Mouse (Mus musculus): ENCODE measurements at regions not wholly inside any gene's neighbourhood (a gene's known extent, or its start where the extent isn't known, plus 50 kb on each side); places are given as distances from the start of the nearest gene placed in this dataset.

- no peak for ATAC-seq (ENCODE audit: low FRiP score, low read depth)
- TF ChIP-seq POLR2A (IDR thresholded peaks at IDR 0.05; ENCODE audit: borderline replicate concordance, extremely low read depth, insufficient read depth, insufficient read length), result no peak
Measured at GRCm38 (mm10) chr5:38945903-38946686, 69.5 kb upstream of the Clnk start.

DNA sequence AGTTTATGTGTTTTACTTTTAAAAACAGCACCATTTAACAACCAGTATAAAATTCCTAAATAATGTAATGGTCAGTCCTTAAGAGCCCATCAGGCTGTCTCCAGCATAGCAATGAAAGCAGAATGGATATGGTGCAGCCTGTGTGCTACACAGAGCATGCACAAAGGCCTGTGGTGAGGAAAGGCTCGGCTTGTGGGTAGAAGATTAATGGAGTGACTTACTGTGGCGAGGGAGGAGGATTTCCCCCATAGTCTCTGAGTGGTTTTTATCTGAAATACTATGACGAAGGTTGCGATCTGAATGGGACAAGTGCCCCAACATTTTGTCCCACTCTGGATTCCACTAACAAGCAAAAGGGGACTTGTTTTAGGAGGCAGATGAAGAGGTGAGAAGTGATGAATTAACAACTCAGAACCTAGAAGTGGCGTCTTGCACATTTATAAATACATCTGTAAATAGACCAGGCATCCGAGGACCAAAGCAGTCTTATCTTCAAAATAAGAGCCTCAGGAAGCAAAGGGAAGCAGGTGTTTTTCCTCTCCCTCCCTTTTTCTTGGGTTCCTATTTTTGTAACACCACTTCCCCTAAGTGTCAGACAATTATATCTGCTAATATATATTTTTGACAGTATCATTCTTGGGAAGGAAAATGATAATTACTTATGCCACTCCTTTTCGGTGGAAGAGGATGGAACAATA, 55.9 kb upstream of the Clnk start:
- DNase-seq (ENCODE audit: low spot score) (no peak), ATAC-seq (ENCODE audit: low FRiP score, low read depth) (no peak)
- Histone ChIP-seq H3K36me3 (ENCODE audit: control insufficient read depth, insufficient read depth, low read length) (no peaks in the 10 kb centered on the region), H3K9me3 (ENCODE audit: control insufficient read depth, low read length) (no peaks in the 10 kb centered on the region), H3K4me2 (replicated peaks; ENCODE audit: low read depth, low read length, severe bottlenecking) (no peak overlapping the region), H3K27ac (replicated peaks; ENCODE audit: low read depth, low read length) (no peak overlapping the region), H3K27me3 (ENCODE audit: control insufficient read depth, insufficient read depth, low read length) (no peaks in the 10 kb centered on the region), H3K4me1 (ENCODE audit: control insufficient read depth, insufficient read depth, low read length) (no peaks in the 10 kb centered on the region), H3K4me3 (replicated peaks; ENCODE audit: low read length) (no peak overlapping the region), H3K9ac (ENCODE audit: low read depth, low read length, severe bottlenecking) (no peak overlapping the region)
- 57% methylated on average over 7 of the region's 7 CpGs for WGBS
- TF ChIP-seq POLR2A (IDR thresholded peaks at IDR 0.05; ENCODE audit: borderline replicate concordance, extremely low read depth, insufficient read depth, insufficient read length), result no peak

More at GRCm38 (mm10) chr5:38945903-38946686, 69.5 kb upstream of the Clnk start:
- H3K36me3 ChIP-seq (ENCODE audit: control insufficient read depth, insufficient read depth, low read length), result no peaks in the 10 kb centered on the region
- 75% methylated on average over 5 of the region's 5 CpGs for WGBS
- no peaks in the 10 kb centered on the region for H3K27me3 ChIP-seq (ENCODE audit: control insufficient read depth, insufficient read depth, low read length)
- no peaks in the 10 kb centered on the region for H3K9me3 ChIP-seq (ENCODE audit: control insufficient read depth, low read length)
- DNase-seq (ENCODE audit: low spot score), result no peak
- H3K9ac ChIP-seq (ENCODE audit: low read depth, low read length, severe bottlenecking), result no peak overlapping the region
- H3K4me1 ChIP-seq (ENCODE audit: control insufficient read depth, insufficient read depth, low read length), result peaks cover 7% of the 10 kb centered on the region; the same call in 1 of the 2 replicates
- H3K27ac ChIP-seq (replicated peaks; ENCODE audit: low read depth, low read length), result no peak overlapping the region
- H3K4me3 ChIP-seq (replicated peaks; ENCODE audit: low read length), result no peak overlapping the region
- H3K4me2 ChIP-seq (replicated peaks; ENCODE audit: low read depth, low read length, severe bottlenecking), result no peak overlapping the region

DNA sequence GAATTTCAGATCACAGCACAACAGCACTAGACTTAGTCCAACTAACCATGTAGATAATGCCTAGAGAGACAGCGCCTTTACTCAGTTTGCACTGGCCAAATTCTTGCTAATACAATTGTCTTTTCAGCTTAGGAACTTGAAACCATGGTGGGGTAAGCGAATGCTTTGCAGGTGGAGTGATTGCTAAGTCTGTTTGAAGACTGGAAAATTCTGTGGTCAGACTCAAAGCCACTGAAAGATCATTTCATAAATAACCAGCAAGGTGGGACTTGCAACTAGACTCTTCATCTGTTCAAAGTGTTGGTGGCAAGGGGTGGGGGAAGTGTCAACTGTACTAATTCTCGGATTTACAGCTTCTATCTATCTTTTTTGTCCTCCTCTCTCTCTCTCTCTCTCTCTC, 50.4 kb upstream of the Clnk start:
- WGBS, result 80% methylated on average over 3 of the region's 3 CpGs
- no peak for TF ChIP-seq POLR2A (IDR thresholded peaks at IDR 0.05; ENCODE audit: borderline replicate concordance, extremely low read depth, insufficient read depth, insufficient read length)

More for the DNA sequence above, 50.4 kb upstream of the Clnk start:
- DNase-seq (ENCODE audit: low spot score) (no peak), ATAC-seq (ENCODE audit: low FRiP score, low read depth) (no peak)
- Histone ChIP-seq H3K9ac (ENCODE audit: low read depth, low read length, severe bottlenecking) (no peak overlapping the region), H3K4me1 (ENCODE audit: control insufficient read depth, insufficient read depth, low read length) (no peaks in the 10 kb centered on the region), H3K36me3 (ENCODE audit: control insufficient read depth, insufficient read depth, low read length) (no peaks in the 10 kb centered on the region), H3K4me3 (replicated peaks; ENCODE audit: low read length) (no peak overlapping the region), H3K27ac (replicated peaks; ENCODE audit: low read depth, low read length) (no peak overlapping the region), H3K9me3 (ENCODE audit: control insufficient read depth, low read length) (no peaks in the 10 kb centered on the region), H3K27me3 (ENCODE audit: control insufficient read depth, insufficient read depth, low read length) (no peaks in the 10 kb centered on the region), H3K4me2 (replicated peaks; ENCODE audit: low read depth, low read length, severe bottlenecking) (no peak overlapping the region)
